Mouse (Mus musculus): ENCODE results near the gene Elf4.

DNA sequence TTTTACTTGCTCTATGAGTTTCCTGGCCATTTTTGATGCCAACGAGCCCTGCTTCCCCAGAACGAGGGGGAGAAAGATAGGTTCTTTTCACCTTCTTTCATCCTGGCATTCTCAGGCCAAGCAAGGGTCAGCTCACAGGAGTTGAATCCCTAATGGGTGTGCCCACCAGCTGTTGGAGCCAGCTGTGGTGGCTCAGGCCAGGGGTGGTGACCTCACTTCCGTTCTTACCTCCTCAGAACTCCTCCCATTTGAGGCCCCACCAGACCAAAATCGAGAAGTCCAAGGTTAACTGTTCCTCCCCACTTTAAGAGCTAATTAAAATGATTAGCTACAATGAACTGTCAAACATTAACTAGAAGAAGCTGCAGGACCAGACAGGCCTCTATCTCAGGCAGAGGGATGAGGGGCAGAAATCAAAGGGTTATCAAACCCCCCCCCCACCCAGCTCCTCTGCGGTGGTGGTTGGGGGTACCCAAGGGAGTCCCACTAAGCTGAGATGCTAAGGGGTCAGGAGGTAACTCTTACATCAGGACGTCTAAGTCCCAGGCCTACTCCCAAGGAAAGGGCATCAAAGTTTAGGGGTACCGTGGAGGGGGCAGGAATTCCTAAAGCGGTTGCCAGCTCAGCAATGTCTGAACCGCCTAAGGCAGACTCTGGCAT is 10.6 kb downstream of the Elf4 start:
- TF ChIP-seq CTCF (IDR thresholded peaks at IDR 0.05 in 2 of 3, conservative IDR thresholded peaks at IDR 0.05 in 1 of 3; ENCODE audit: control insufficient read depth in 1 of 3, insufficient read depth in 1 of 3, low read depth in 2 of 3, low read length in 3 of 3, poor library complexity in 1 of 3, severe bottlenecking in 1 of 3) (no peak), POLR2A (IDR thresholded peaks at IDR 0.05; ENCODE audit: control insufficient read depth in 1 of 2, insufficient read depth in 1 of 2, low read depth in 1 of 2, low read length in 2 of 2, poor library complexity in 1 of 2) (no peak)
